Mouse (Mus musculus): ENCODE measurements around the gene 9930104L06Rik. TPM values are rescaled to one million over a fixed set of nuclear protein-coding genes. Genes with fewer than 3 reads are reported as not detected.
A peak's percentile ranks its signal among the peaks of the same experiment; 100 is the strongest.

9930104L06Rik gene
- total RNA-seq (2012; rRNA removed) (12.3 and 14.5 TPM in 2 replicates), total RNA-seq (2014; rRNA removed) (10.7 and 14.8 TPM in 2 replicates), polyA plus RNA-seq (2012; ENCODE audit: insufficient read length, low read depth) (15.3 and 15.9 TPM in 2 replicates)

GRCm38 (mm10) chr4:124936613-124937471 is at the start of gene 9930104L06Rik:
9930104L06Rik (plus strand) TSS chr4:124937048.
- Histone ChIP-seq H3K79me2 (replicated peaks; ENCODE audit: control insufficient read depth, extremely low read depth, insufficient read depth, poor library complexity, severe bottlenecking) (peaks cover 32% of the 10 kb centered on the region), H3K27me3 (replicated peaks) (no peaks in the 10 kb centered on the region), H3K9me3 (replicated peaks; ENCODE audit: low read length) (no peaks in the 10 kb centered on the region), H3K4me1 (ENCODE audit: control insufficient read depth in 1 of 2, insufficient read depth in 2 of 2) (peaks cover 3 to 22% of the 10 kb centered on the region in 2 experiments; a peak in 2 of 4 replicates), H3K27ac (ENCODE audit: insufficient read depth, low read depth) (peak within 1 kb of the TSS; percentile 14; the same call in 1 of the 2 replicates), H3K9ac (ENCODE audit: insufficient read depth, low read depth) (peak within 1 kb of the TSS; percentile 82), H3K4me3 (replicated peaks in 1 of 3; ENCODE audit: low read depth in 2 of 3, low read length in 2 of 3, poor library complexity in 1 of 3) (peak within 1 kb of the TSS; percentile 92 to 100 (median 99)), H3K4me2 (ENCODE audit: insufficient read depth, low read depth, poor library complexity, severe bottlenecking) (peak within 1 kb of the TSS; percentile 91), H3K36me3 (replicated peaks in 1 of 2; ENCODE audit: control insufficient read depth in 1 of 2, insufficient read depth in 1 of 2, low read length in 1 of 2) (peaks cover 25 to 39% of the 10 kb centered on the region in 2 experiments)
- TF ChIP-seq MXI1 (IDR thresholded peaks at IDR 0.05; ENCODE audit: low read depth, low read length) = peak; percentile 96
- TF ChIP-seq ZKSCAN1 (IDR thresholded peaks at IDR 0.05; ENCODE audit: borderline replicate concordance, low read depth, low read length) = no peak
- peak; percentile 88 for TF ChIP-seq MYC (IDR thresholded peaks at IDR 0.05; ENCODE audit: low read depth, low read length)
- TF ChIP-seq KAT2A (IDR thresholded peaks at IDR 0.05; ENCODE audit: insufficient replicate concordance, low read length) = peak; percentile 99
- TF ChIP-seq TBP (conservative IDR thresholded peaks at IDR 0.05; ENCODE audit: low read depth, low read length) = peak; percentile 74
- TF ChIP-seq MEF2A (IDR thresholded peaks at IDR 0.05; ENCODE audit: borderline replicate concordance, low read depth, low read length) = 0 out of 2 replicates have a peak, but pooled peaks have one; percentile 31
- TF ChIP-seq ZMIZ1 (IDR thresholded peaks at IDR 0.05; ENCODE audit: low read depth, low read length) = peak; percentile 84
- TF ChIP-seq MAFK (IDR thresholded peaks at IDR 0.05; ENCODE audit: insufficient replicate concordance, low read length) = no peak
- peak; percentile 67; the same call in 1 of the 2 replicates for TF ChIP-seq GABPA (IDR thresholded peaks at IDR 0.05; ENCODE audit: insufficient replicate concordance, low read depth, low read length)
- TF ChIP-seq RCOR1 (conservative IDR thresholded peaks at IDR 0.05; ENCODE audit: low read depth, low read length) = 0 out of 2 replicates have a peak, but pooled peaks have one; percentile 37
- peak; percentile 78 for TF ChIP-seq POLR2A (IDR thresholded peaks at IDR 0.05; ENCODE audit: low read depth, low read length)
- peak; percentile 47; the same call in 1 of the 2 replicates for TF ChIP-seq IRF4 (IDR thresholded peaks at IDR 0.05; ENCODE audit: low read depth, low read length)
- TF ChIP-seq NRF1 (IDR thresholded peaks at IDR 0.05; ENCODE audit: low read depth, low read length) = peak; percentile 56; the same call in 1 of the 2 replicates
- peak; percentile 99 for TF ChIP-seq HCFC1 (IDR thresholded peaks at IDR 0.05; ENCODE audit: low read depth, low read length)
- TF ChIP-seq CHD1 (IDR thresholded peaks at IDR 0.05; ENCODE audit: low read depth, low read length) = no peak
- TF ChIP-seq TCF12 (IDR thresholded peaks at IDR 0.05; ENCODE audit: low read depth, low read length) = peak; percentile 66; the same call in 1 of the 2 replicates
- peak; percentile 80 for TF ChIP-seq ELF1 (IDR thresholded peaks at IDR 0.05; ENCODE audit: low read depth, low read length)
- no peak for TF ChIP-seq UBTF (IDR thresholded peaks at IDR 0.05; ENCODE audit: low read depth, low read length)
- TF ChIP-seq MAX (IDR thresholded peaks at IDR 0.05; ENCODE audit: low read length) = peak; percentile 83
- TF ChIP-seq MAZ (IDR thresholded peaks at IDR 0.05; ENCODE audit: low read depth, low read length) = peak; percentile 58; the same call in 1 of the 2 replicates
- no peak for TF ChIP-seq ZNF384 (IDR thresholded peaks at IDR 0.05; ENCODE audit: low read depth, low read length)
- TF ChIP-seq SIN3A (IDR thresholded peaks at IDR 0.05; ENCODE audit: low read length) = peak; percentile 99
- TF ChIP-seq CTCF (conservative IDR thresholded peaks at IDR 0.05 in 1 of 2, IDR thresholded peaks at IDR 0.05 in 1 of 2; ENCODE audit: low read depth in 2 of 2, low read length in 2 of 2) = no peak
- no peak for TF ChIP-seq USF1 (IDR thresholded peaks at IDR 0.05; ENCODE audit: low read depth, low read length)
- TF ChIP-seq ZC3H11A (IDR thresholded peaks at IDR 0.05; ENCODE audit: low read depth, low read length) = no peak
- TF ChIP-seq SMC3 (IDR thresholded peaks at IDR 0.05; ENCODE audit: low read depth, low read length) = no peak
- TF ChIP-seq JUN (IDR thresholded peaks at IDR 0.05; ENCODE audit: insufficient read depth, low read depth, low read length) = no peak
- TF ChIP-seq POLR2AphosphoS2 (IDR thresholded peaks at IDR 0.05; ENCODE audit: low read depth, low read length) = peak; percentile 62; the same call in 1 of the 2 replicates
- peak; percentile 97 for TF ChIP-seq E2F4 (IDR thresholded peaks at IDR 0.05; ENCODE audit: insufficient replicate concordance, low read depth, low read length)
- TF ChIP-seq NELFE (IDR thresholded peaks at IDR 0.05; ENCODE audit: low read depth, low read length) = peak; percentile 89
- TF ChIP-seq CHD2 (IDR thresholded peaks at IDR 0.05; ENCODE audit: low read length) = peak; percentile 98
- dilution Hi-C loops (cut with MboI; ENCODE audit: extremely low pct_ligation_motif_present, extremely low pct_unique_long_range_greater_than_20kb, low sequenced_read_pairs) = no loop called here
- DNase-seq (ENCODE audit: extremely low read depth) = peak; percentile 98
- in situ Hi-C loops (cut with MboI; ENCODE audit: low pct_ligation_motif_present, low pct_unique_long_range_greater_than_20kb, low sequenced_read_pairs) = no loop called here

All from CH12.LX (cell line).